Mouse (Mus musculus): ENCODE measurements around the gene Cks1b. TPM values are rescaled to one million over a fixed set of nuclear protein-coding genes. Genes with fewer than 3 reads are reported as not detected.
A peak's percentile ranks its signal among the peaks of the same experiment; 100 is the strongest.

The Cks1b gene
- total and polyA plus RNA-seq, 2 experiments from 2014 or later, result 24.5 to 93.9 TPM

DNA sequence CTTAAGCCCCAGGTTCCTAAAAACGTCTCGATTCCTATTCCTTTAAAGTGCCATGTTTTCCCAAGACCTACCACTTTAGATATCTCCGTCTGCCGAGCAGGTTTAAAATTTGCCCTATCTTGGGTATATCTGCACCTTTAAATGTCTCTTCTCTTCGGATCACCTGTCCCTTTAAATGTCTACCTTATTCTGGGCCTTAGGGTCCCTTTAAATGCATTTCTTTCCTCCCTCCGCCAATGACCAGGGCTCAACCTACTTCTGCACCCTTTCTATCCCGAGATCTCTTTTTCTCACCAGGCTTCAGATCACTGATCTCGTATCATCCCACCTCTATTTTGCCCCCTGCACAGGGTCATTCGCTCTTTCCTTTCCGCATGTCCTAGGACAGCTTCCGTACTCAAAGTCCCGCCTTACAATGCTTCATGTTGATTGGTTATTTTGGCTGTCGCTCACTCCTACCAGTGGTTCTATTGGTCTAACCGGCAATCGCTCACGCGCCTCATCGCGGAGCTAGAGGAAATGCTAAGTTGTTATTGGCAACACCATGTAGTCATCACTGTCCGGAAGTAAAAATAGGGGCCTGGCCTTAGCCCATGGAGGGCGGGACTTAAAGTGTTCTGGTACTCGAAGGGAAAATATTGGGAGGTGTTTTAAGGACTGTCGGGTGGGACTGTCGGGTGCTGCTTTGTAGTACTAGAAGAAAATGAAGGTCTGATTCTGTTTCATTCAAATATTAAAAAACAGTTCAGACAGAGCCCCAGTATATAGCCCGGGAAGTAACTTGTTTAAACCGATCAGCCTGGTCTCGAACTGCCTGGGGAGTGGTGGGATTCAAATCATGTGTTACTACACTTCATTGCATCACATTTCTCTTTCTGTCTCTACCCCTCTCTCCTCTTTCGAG, 6.4 kb downstream of the Cks1b start, which contains the start of gene Flad1:
Gene Flad1 (minus strand): TSS at position 381 of the 904 bp plus-strand sequence.
- Histone ChIP-seq H3K27me3 (ENCODE audit: insufficient read depth, low read length) (no peaks in the 10 kb centered on the region), H3K4me2 (ENCODE audit: low read depth) (peak within 1 kb of the TSS; percentile 70), H3K36me3 (ENCODE audit: insufficient read depth) (peaks cover 13% of the 10 kb centered on the region), H3K4me1 (ENCODE audit: insufficient read depth) (peaks cover 4% of the 10 kb centered on the region; the same call in 1 of the 2 replicates), H3K27ac (ENCODE audit: low read depth, low read length) (peak within 1 kb of the TSS; percentile 35), H3K4me3 (ENCODE audit: low read depth, low read length) (peak within 1 kb of the TSS; percentile 41), H3K9me3 (ENCODE audit: low read length) (no peaks in the 10 kb centered on the region), H3K9ac (peak within 1 kb of the TSS; percentile 39)
- ATAC-seq, result peak; percentile 100
- 5% methylated on average over 28 of the region's 28 CpGs for WGBS
- peak; percentile 100 for DNase-seq
- no peak for TF ChIP-seq CTCF (IDR thresholded peaks at IDR 0.05; ENCODE audit: low read depth)

DNA sequence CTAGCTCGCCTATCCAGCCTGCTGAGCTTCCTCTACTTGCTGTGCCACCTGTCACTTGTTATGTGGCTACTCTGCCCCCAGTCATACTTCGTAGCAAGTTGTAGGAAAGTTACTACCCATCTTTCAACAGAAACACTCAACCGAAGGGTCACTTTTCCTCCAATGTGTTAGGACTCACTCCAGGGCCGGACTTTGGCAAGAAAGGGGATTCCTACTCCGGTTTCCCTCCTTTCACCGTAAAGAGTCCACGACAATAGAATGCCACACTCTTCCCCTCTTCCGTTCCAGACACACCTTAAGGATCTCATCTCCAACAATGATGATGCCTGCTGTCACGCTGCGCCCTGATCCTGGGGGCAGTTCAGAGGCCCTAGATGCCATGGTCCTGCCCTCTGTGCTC, 7.3 kb downstream of the Cks1b start:
- peak overlapping the region; percentile 35 for H3K27ac ChIP-seq (ENCODE audit: low read depth, low read length)
- H3K9ac ChIP-seq, result peak overlapping the region; percentile 39
- no peaks in the 10 kb centered on the region for H3K9me3 ChIP-seq (ENCODE audit: low read length)
- DNase-seq, result no peak
- peak overlapping the region; percentile 70 for H3K4me2 ChIP-seq (ENCODE audit: low read depth)
- peaks cover 4% of the 10 kb centered on the region; the same call in 1 of the 2 replicates for H3K4me1 ChIP-seq (ENCODE audit: insufficient read depth)
- peak overlapping the region; percentile 41 for H3K4me3 ChIP-seq (ENCODE audit: low read depth, low read length)
- H3K27me3 ChIP-seq (ENCODE audit: insufficient read depth, low read length), result no peaks in the 10 kb centered on the region
- no peak for TF ChIP-seq CTCF (IDR thresholded peaks at IDR 0.05; ENCODE audit: low read depth)
- peaks cover 14% of the 10 kb centered on the region for H3K36me3 ChIP-seq (ENCODE audit: insufficient read depth)
- no peak for ATAC-seq
- WGBS, result 83% methylated on average over 10 of the region's 10 CpGs

DNA sequence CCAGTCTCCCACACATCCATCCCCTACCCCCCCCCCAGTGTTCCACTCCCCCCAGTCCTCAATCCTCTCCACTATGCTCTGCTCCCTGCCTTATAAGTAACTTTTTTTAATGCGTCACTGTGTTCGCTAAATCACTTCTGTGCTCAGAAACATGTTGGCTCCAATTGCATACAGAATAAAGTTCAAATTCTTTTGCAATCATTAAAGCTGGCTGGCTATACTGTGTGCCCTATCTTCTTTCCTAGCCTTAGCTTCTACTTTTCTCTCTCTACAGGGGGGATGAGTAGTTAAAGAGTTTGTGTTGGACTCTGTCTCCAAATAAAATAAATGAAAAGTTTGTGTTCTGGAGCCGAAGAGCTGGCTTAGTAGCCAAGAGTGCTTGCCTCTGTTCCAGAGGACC, 8.5 kb downstream of the Cks1b start:
- WGBS, result 94% methylated on average over 3 of the region's 3 CpGs
- H3K36me3 ChIP-seq (ENCODE audit: insufficient read depth), result peaks cover 22% of the 10 kb centered on the region
- H3K4me2 ChIP-seq (ENCODE audit: low read depth), result no peak overlapping the region
- H3K9ac ChIP-seq, result no peak overlapping the region
- H3K27me3 ChIP-seq (ENCODE audit: insufficient read depth, low read length), result no peaks in the 10 kb centered on the region
- H3K4me1 ChIP-seq (ENCODE audit: insufficient read depth), result peaks cover 4% of the 10 kb centered on the region; the same call in 1 of the 2 replicates
- ATAC-seq (no peak), DNase-seq (no peak)
- H3K27ac ChIP-seq (ENCODE audit: low read depth, low read length), result no peak overlapping the region
- H3K4me3 ChIP-seq (ENCODE audit: low read depth, low read length), result no peak overlapping the region
- TF ChIP-seq CTCF (IDR thresholded peaks at IDR 0.05; ENCODE audit: low read depth), result no peak
- H3K9me3 ChIP-seq (ENCODE audit: low read length), result no peaks in the 10 kb centered on the region

DNA sequence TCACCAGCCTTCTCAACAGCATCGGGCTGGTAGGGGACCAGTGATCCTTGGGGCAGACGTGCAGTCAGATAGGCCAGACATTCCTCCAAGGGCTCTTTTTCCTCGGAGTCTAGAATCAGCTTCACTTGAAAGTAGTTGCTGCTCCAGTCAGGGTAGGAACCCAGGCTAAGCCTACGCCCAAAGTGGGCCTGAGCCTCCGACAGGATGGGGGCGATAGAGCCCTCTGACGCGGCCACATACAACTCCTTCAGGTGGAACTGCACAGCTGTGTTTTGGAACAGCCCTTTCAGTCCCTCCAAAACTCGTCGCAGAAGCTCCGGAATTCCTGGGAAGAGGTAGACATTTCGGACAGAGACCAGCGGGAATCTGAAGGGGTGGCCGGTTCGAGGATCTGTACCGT, 9.7 kb downstream of the Cks1b start:
- no peak overlapping the region for H3K9ac ChIP-seq
- no peak for ATAC-seq
- H3K4me2 ChIP-seq (ENCODE audit: low read depth), result no peak overlapping the region
- no peaks in the 10 kb centered on the region for H3K27me3 ChIP-seq (ENCODE audit: insufficient read depth, low read length)
- no peak overlapping the region for H3K4me3 ChIP-seq (ENCODE audit: low read depth, low read length)
- no peak overlapping the region for H3K27ac ChIP-seq (ENCODE audit: low read depth, low read length)
- no peaks in the 10 kb centered on the region for H3K9me3 ChIP-seq (ENCODE audit: low read length)
- H3K4me1 ChIP-seq (ENCODE audit: insufficient read depth), result peaks cover 4% of the 10 kb centered on the region; the same call in 1 of the 2 replicates
- no peak for TF ChIP-seq CTCF (IDR thresholded peaks at IDR 0.05; ENCODE audit: low read depth)
- H3K36me3 ChIP-seq (ENCODE audit: insufficient read depth), result peaks cover 29% of the 10 kb centered on the region; the same call in 1 of the 2 replicates
- no peak for DNase-seq
- WGBS, result 69% methylated on average over 16 of the region's 16 CpGs

DNA sequence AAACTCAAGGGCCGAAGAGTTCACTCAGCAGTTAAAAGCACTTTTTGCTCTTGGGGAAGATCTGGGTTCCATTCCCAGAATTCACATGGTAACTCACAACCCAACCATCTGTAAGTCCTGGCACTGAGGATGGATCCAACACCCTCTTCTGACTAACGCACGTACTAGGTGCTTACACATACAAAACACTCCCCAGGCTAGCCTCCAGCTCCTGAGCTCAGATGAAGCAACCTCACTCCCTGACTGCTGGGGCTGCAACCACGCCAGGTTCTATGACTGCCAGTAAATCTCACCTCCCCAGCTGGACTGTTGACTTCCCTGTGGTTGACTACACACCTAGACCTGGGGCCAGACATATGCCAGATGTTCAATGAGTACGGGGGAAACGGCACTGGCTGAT, 11.3 kb downstream of the Cks1b start:
- Histone ChIP-seq H3K4me2 (ENCODE audit: low read depth) (no peak overlapping the region), H3K4me1 (ENCODE audit: insufficient read depth) (peaks cover 4% of the 10 kb centered on the region; the same call in 1 of the 2 replicates), H3K9me3 (ENCODE audit: low read length) (no peaks in the 10 kb centered on the region), H3K36me3 (ENCODE audit: insufficient read depth) (peaks cover 44% of the 10 kb centered on the region), H3K9ac (no peak overlapping the region), H3K27ac (ENCODE audit: low read depth, low read length) (no peak overlapping the region), H3K27me3 (ENCODE audit: insufficient read depth, low read length) (no peaks in the 10 kb centered on the region), H3K4me3 (ENCODE audit: low read depth, low read length) (no peak overlapping the region)
- DNase-seq (no peak), ATAC-seq (no peak)
- no peak for TF ChIP-seq CTCF (IDR thresholded peaks at IDR 0.05; ENCODE audit: low read depth)
- WGBS, result 89% methylated on average over 6 of the region's 6 CpGs

DNA sequence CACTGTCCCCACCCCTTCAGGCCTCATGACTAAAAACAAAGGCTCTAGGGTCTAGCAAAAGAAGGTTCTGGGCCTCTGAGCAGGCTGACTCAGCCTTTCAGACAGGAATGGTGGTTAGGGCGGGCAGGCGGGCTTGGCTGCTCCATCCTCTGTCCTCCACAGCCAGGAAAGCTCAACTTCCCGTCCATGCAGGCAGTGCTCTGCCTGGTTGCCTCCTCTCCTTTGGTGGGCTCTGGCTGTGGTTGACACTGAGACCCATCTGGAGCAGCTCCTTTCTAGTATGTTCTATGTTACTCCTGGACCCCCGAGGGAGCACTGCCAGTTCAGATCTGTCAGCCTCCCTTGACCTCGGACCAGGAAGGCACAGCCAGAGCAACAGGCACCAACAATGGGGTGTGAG, 15.5 kb downstream of the Cks1b start, which contains the start of gene Lenep:
Gene Lenep (minus strand): TSS at position 101 of the 400 bp plus-strand sequence.
- no peak for TF ChIP-seq CTCF (IDR thresholded peaks at IDR 0.05; ENCODE audit: low read depth)
- H3K27me3 ChIP-seq (ENCODE audit: insufficient read depth, low read length), result no peaks in the 10 kb centered on the region
- DNase-seq (no peak), ATAC-seq (no peak)
- H3K36me3 ChIP-seq (ENCODE audit: insufficient read depth), result peaks cover 46% of the 10 kb centered on the region
- no peak within 1 kb of the TSS for H3K4me3 ChIP-seq (ENCODE audit: low read depth, low read length)
- no peak within 1 kb of the TSS for H3K4me2 ChIP-seq (ENCODE audit: low read depth)
- no peaks in the 10 kb centered on the region for H3K9me3 ChIP-seq (ENCODE audit: low read length)
- H3K4me1 ChIP-seq (ENCODE audit: insufficient read depth), result no peaks in the 10 kb centered on the region
- WGBS, result 85% methylated on average over 5 of the region's 5 CpGs
- H3K27ac ChIP-seq (ENCODE audit: low read depth, low read length), result no peak within 1 kb of the TSS
- H3K9ac ChIP-seq, result no peak within 1 kb of the TSS

DNA sequence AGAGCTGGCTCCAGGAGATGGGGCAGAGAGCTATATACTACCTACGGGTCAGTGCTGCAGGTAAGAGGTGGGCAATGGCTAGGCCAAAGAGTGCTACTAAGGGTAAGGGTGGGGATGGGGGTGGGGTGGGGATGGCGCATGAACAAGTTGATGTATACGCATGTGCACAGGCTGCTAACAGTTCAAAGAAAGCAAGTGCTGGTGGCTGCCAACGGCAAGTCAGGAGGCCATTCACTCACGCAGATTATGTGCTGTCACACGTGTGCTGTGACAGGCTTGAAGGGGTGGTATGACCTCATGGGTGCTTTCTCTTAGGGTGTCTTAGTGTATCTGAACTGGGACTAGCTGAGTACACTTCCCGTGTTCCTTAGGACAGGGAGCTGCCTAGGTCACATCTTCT, 16.9 kb downstream of the Cks1b start:
- no peak overlapping the region for H3K27ac ChIP-seq (ENCODE audit: low read depth, low read length)
- no peaks in the 10 kb centered on the region for H3K9me3 ChIP-seq (ENCODE audit: low read length)
- H3K4me3 ChIP-seq (ENCODE audit: low read depth, low read length), result no peak overlapping the region
- ATAC-seq (no peak), DNase-seq (no peak)
- peaks cover 42% of the 10 kb centered on the region for H3K36me3 ChIP-seq (ENCODE audit: insufficient read depth)
- TF ChIP-seq CTCF (IDR thresholded peaks at IDR 0.05; ENCODE audit: low read depth), result no peak
- no peak overlapping the region for H3K9ac ChIP-seq
- no peak overlapping the region for H3K4me2 ChIP-seq (ENCODE audit: low read depth)
- H3K4me1 ChIP-seq (ENCODE audit: insufficient read depth), result no peaks in the 10 kb centered on the region
- H3K27me3 ChIP-seq (ENCODE audit: insufficient read depth, low read length), result no peaks in the 10 kb centered on the region
- 91% methylated on average over 7 of the region's 7 CpGs for WGBS
